Mouse (Mus musculus) right cerebral cortex, adult 2 months (tissue): ENCODE data around the gene Znhit1.

Source experiments
- DNase-seq, 2 experiments: peaks; one replicate each; pipeline ENCODE4 v3.0.0; 2021 to 2022; ENCODE audit warnings: low spot score in 2 of 2

The Znhit1 gene

GRCm38 (mm10) chr5:136986695-136987137 is 1.1 kb downstream of the Znhit1 start, which contains the start of gene Plod3:
Plod3 (plus strand) TSS chr5:136987019.
- peak; percentile 96 for DNase-seq

GRCm38 (mm10) chr5:136984828-136985227 is 3.0 kb downstream of the Znhit1 start:
- no peak for DNase-seq

GRCm38 (mm10) chr5:136982338-136982930 is 5.4 kb downstream of the Znhit1 start:
- peak in 1 of 2 experiments; percentile 45 for DNase-seq

DNA sequence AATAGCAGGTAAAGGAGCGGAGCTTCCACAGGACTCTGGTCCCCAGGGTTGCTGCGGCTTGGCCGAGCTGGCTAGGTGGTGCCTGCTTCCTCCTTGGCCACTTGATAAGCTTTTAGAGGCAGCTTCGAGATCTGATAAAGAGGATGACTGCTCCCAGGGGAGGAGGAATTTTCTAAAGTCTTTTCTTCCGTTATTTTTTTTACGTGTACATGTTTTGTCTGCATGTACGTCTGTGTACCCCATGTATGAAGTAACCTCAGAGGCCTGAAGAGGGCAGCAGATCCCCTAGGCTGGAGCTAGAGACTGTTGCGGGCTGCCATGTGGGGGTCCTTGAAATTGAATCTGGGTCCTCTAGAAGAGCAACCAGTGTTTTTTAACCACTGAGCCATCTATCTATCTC is 6.8 kb downstream of the Znhit1 start:
- DNase-seq = no peak

GRCm38 (mm10) chr5:136979762-136980161 is 8.1 kb downstream of the Znhit1 start:
- no peak for DNase-seq

- DNase-seq = no peak
Measured at GRCm38 (mm10) chr5:136977769-136978168, 10.1 kb downstream of the Znhit1 start.

GRCm38 (mm10) chr5:136973670-136974069 is 14.2 kb downstream of the Znhit1 start:
- no peak for DNase-seq

GRCm38 (mm10) chr5:136970703-136971102 is 17.1 kb downstream of the Znhit1 start:
- peak; percentile 33 to 64 for DNase-seq

GRCm38 (mm10) chr5:136967592-136967991 is 20.2 kb downstream of the Znhit1 start:
- no peak for DNase-seq

DNA sequence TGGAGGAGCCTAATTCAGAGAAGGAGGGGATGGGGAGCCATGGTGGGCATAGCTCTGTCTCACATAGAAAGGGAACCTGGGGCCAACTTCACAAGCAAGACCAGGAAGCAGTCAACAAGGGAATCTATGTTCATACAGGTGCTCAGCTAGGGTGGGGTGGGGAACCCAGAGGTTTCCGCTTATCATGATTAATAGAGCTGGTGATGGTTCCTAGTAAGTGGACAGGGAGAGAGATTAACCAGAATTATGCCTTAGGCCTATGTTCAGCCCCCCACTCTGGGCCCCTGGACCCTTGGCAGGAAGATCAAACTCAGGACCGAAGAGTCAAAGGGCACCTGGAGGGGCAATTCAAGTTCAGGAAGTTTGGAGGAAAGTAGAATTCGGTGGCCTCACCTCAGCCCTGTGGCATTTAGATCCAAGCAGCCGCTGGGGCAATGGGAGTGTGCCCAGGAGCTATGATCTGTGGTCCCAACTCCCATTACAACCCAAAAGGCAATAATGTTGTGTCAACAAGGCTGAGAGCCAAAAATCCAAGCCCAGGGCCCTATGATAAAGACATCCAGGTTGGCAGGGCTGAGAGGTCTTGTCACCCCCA is 20.9 kb downstream of the Znhit1 start:
- no peak for DNase-seq

GRCm38 (mm10) chr5:136966331-136966730 is 21.5 kb downstream of the Znhit1 start, which contains the start of gene Cldn15:
Cldn15 (plus strand) TSS chr5:136966616.
- DNase-seq = no peak

DNA sequence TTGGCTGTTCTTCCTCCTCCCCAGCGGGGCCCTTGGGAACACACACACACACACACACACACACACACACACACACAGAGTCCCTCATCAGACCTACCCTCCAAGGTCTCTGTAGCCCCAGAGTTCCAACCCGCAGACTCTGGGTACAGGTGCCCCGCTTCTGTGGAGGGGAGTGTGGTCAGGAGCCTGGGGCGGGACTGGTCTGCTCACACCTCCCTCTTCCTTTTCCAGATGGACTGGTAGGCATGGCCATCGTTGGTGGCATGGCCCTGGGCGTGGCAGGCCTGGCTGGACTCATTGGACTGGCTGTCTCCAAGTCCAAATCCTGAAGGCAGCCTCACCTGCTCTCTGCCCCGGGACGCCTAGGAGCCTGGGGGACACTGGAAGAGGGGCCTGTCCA is 22.1 kb downstream of the Znhit1 start:
- no peak for DNase-seq

DNA sequence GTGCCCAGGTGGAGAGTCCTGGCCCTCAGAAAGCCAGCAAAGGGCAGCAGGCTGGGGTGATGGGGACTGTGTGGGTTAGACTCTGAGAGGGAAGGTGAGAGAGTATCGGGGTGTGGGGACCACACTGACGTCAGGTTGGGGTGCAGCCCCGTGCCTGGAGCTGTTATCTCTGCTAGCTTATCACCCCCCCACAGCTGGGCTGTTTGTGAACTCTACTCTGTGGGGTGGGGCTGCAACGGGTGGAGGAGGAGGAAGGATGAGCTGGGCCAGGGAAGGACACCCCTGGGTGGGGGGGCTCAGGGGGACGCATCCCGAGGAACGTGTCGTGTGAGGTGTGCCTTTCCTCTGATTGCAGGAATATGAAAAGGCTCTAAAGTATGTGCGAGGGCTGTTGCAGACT is 22.6 kb downstream of the Znhit1 start:
- DNase-seq = no peak

DNA sequence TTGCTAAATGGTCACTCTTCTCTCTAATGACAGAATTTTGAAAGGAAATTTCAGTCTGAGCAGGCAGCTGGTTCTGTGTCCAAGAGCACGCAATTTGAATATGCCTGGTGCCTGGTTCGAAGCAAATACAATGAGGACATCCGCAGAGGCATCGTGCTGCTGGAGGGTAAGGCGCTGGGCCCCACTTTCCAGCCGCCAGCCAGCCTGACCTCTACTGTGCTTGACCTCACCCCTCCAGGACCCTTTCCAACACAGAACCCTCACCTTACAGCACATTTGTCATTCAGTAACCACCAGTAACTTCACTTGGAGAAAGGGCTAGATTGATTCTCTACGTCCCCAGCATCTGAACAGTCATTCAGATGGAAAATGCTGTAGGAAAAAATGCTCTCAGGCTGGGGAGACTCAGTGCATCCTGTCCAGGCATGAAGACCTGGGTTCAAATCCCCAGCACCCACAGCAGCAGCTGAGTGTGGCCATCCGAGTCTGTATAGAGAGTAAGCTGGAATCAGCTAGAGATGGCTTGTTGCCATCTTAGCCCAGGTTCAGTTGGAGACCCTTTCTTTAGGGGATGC is 24.8 kb downstream of the Znhit1 start:
- no peak for DNase-seq

DNA sequence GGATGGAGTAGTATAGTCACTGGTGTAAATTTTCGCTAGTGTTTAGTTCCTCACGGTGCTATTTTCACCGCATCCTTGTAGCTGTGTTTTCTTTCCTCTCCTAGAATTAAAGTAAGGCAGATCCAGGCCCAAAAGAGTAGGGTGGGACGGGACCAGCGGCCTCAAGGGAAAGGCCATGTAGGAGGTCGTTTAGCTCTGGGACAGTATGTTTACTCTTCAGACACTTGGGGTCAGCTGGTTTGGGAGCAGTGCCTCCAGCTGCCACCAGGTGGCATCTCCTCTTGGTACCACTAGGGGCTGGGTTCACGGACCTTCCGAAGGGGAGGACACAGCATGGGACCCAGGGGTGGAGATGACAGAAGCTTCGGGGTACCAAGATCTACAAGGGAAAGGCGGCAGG is 25.3 kb downstream of the Znhit1 start:
- peak; percentile 77 to 81 for DNase-seq

- DNase-seq = peak; percentile 89 to 95
Measured at GRCm38 (mm10) chr5:136961983-136962461, 25.8 kb downstream of the Znhit1 start.

- peak in 1 of 2 experiments; percentile 25 for DNase-seq
Measured at GRCm38 (mm10) chr5:136961334-136961982, 26.4 kb downstream of the Znhit1 start.

DNA sequence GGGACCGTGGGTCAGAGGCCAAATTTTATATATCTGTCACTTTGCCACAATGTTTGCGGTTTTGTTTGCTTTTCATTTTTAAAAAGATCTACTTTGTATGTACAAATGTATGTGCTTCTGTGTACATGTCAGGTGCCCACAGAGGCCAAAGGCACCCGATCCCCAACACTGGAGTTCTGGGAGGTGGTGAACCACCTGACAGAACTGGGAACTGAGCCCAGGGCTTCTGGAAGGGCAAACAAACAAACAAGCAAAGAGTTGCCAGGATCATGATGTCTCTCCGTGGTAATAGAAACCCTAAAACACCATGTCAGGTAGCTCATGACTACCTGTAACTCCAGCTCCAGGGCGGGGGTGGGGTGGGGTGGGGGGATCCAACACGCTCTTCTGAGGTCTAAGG is 27.8 kb downstream of the Znhit1 start:
- DNase-seq = no peak

DNA sequence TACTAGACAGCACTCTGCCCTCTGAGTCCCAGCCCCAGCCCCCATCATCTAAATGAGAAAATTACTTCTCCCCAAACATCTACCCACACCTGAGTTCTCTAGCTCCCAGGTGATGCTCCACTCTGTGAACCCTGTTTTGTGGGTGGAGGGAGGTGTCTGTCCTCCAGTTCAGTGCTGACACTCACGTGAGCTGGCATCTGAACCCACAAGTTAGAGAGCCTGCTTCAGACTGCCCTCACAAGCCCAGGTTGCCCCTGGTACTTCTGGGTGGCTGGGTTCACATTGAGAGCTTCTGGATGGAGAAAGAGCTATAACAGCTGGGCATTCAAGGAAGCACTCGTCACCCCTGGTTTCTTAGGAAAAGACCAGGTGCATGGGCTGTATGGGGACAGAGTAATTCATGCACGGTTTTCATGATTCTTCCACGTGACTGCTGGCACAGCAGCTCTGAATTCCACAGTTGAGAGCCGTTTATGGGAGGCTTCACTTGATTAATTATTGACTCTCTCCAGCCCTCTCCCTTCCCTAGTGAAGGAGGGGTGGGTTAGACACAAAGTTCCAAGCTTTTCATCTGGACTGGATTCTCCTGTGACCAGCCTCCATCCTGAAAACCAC is 28.7 kb downstream of the Znhit1 start:
- no peak for DNase-seq

GRCm38 (mm10) chr5:136957250-136957649 is 30.6 kb downstream of the Znhit1 start:
- no peak for DNase-seq

DNA sequence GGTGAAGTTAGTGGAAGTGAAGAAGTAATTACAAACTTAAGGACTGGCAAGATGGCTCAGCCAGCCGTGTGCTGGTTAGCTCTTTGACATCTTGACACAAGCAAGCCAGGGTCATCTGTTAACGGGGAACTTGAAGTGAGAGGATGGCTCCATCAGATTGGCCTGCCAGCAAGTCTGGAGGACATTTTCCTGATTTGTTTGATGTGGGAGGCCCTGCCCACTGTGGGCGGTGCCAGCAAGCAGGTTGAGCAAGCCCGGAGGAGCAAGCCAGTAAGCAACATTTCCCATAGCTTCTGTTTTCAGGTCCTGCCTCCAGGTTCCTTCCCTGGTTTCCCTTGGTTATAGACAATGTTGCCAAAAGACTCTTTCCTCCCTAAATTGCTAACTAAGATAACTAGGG is 32.2 kb downstream of the Znhit1 start:
- no peak for DNase-seq

- peak; percentile 38 to 43 for DNase-seq
Measured at GRCm38 (mm10) chr5:136953440-136953951, 34.3 kb downstream of the Znhit1 start.
